ENCODE assay signal across 14 mouse cellular contexts in the genomic region with DNA sequence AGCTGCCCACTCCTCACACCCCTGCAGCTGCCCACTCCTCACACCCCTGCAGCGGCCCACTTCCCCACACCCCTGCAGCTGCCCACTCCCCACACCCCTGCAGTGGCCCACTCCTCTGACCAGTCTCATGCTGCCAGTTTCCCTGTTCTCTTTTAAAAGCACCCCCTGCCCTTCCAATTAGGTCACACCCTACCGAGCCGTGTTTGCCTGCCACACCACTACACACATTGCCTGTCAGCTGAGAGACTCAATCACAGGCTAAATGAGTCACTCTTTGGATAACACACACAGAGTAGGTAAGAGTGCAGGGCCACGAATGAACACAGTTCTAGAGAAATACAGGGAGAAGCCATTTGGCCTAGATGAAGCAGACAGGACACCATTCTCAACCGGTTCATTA.
A peak's percentile ranks its signal among the peaks of the same experiment; 100 is the strongest.
DNase-seq lines count a peak whose midpoint lies in the region; ATAC-seq and TF ChIP-seq lines count a peak whose summit lies in the region.
"Had no signal": no experiment of that assay in that cellular context is flagged by ENCODE, and none has a peak within 500 bp of the region (broad histone marks: within the 10 kb centered on the region; RNA-seq: fewer than 3 reads in every experiment).

No protein-coding gene starts in this region.

- WGBS in hindbrain, embryonic 14.5 days, result 59% methylated on average over 5 of the region's 5 CpGs
- 56% methylated on average over 5 of the region's 5 CpGs for WGBS in hindbrain, postnatal 0 days
- WGBS in forebrain, embryonic 13.5 days, result 48% methylated on average over 5 of the region's 5 CpGs
- WGBS in intestine, postnatal 0 days, result 46% methylated on average over 5 of the region's 5 CpGs
- 60% methylated on average over 5 of the region's 5 CpGs for WGBS in kidney, embryonic 16.5 days

- no peak overlapping the region for H3K4me3 ChIP-seq in hindbrain, embryonic 14.5 days (replicated peaks; ENCODE audit: low read length)
- no peak overlapping the region for H3K4me3 ChIP-seq in hindbrain, postnatal 0 days (ENCODE audit: low read length)
- H3K4me3 ChIP-seq in forebrain, embryonic 13.5 days, result no peak overlapping the region
- H3K4me3 ChIP-seq in intestine, postnatal 0 days (ENCODE audit: low read depth, low read length), result no peak overlapping the region
- no peak overlapping the region for H3K4me3 ChIP-seq in kidney, embryonic 16.5 days (ENCODE audit: low read length)
- H3K4me3 ChIP-seq: embryonic facial prominence, embryonic 15.5 days; gastrocnemius, adult 2 months; liver, embryonic 12.5 days; neural tube, embryonic 12.5 days had no signal

- H3K9me3 ChIP-seq in hindbrain, embryonic 14.5 days (ENCODE audit: control insufficient read depth, low read length), result no peaks in the 10 kb centered on the region
- H3K9me3 ChIP-seq in hindbrain, postnatal 0 days (ENCODE audit: low read length), result no peaks in the 10 kb centered on the region
- H3K9me3 ChIP-seq in forebrain, embryonic 13.5 days (replicated peaks), result no peaks in the 10 kb centered on the region
- no peaks in the 10 kb centered on the region for H3K9me3 ChIP-seq in intestine, postnatal 0 days (ENCODE audit: control insufficient read depth)
- H3K9me3 ChIP-seq in kidney, embryonic 16.5 days (ENCODE audit: low read length), result no peaks in the 10 kb centered on the region
- H3K9me3 ChIP-seq: embryonic facial prominence, embryonic 15.5 days; liver, embryonic 12.5 days; neural tube, embryonic 12.5 days had no signal

- no peaks in the 10 kb centered on the region for H3K27me3 ChIP-seq in hindbrain, embryonic 14.5 days (ENCODE audit: control insufficient read depth, insufficient read depth, low read length)
- no peaks in the 10 kb centered on the region for H3K27me3 ChIP-seq in hindbrain, postnatal 0 days (ENCODE audit: insufficient read depth, low read length)
- no peaks in the 10 kb centered on the region for H3K27me3 ChIP-seq in forebrain, embryonic 13.5 days
- H3K27me3 ChIP-seq in intestine, postnatal 0 days (replicated peaks; ENCODE audit: control insufficient read depth, insufficient read depth, low read length), result no peaks in the 10 kb centered on the region
- H3K27me3 ChIP-seq in kidney, embryonic 16.5 days (ENCODE audit: insufficient read depth, low read length), result no peaks in the 10 kb centered on the region
- H3K27me3 ChIP-seq: embryonic facial prominence, embryonic 15.5 days; liver, embryonic 12.5 days; neural tube, embryonic 12.5 days had no signal

- no peak for DNase-seq in hindbrain, embryonic 14.5 days (ENCODE audit: low spot score)
- DNase-seq in hindbrain, postnatal 0 days (ENCODE audit: low spot score), result no peak
- DNase-seq in NIH3T3 (ENCODE audit: low read depth), result peak; percentile 17
- no peak for DNase-seq in frontal cortex, postnatal 36 days (ENCODE audit: low spot score in 2 of 2)
- DNase-seq: cerebellum, adult 11-12 months; gastrocnemius, adult 2 months; kidney, adult 2 months; right cerebral cortex, postnatal 14 days had no signal

- no peak overlapping the region for H3K4me2 ChIP-seq in hindbrain, embryonic 14.5 days (replicated peaks)
- no peak overlapping the region for H3K4me2 ChIP-seq in hindbrain, postnatal 0 days (ENCODE audit: low read depth, low read length)
- H3K4me2 ChIP-seq in forebrain, embryonic 13.5 days, result no peak overlapping the region
- no peak overlapping the region for H3K4me2 ChIP-seq in intestine, postnatal 0 days (replicated peaks; ENCODE audit: low read depth)
- H3K4me2 ChIP-seq in kidney, embryonic 16.5 days (replicated peaks; ENCODE audit: low read depth, low read length), result no peak overlapping the region
- H3K4me2 ChIP-seq: embryonic facial prominence, embryonic 15.5 days; liver, embryonic 12.5 days; neural tube, embryonic 12.5 days had no signal

- H3K27ac ChIP-seq in hindbrain, embryonic 14.5 days, result no peak overlapping the region
- H3K27ac ChIP-seq in hindbrain, postnatal 0 days, result no peak overlapping the region
- no peak overlapping the region for H3K27ac ChIP-seq in forebrain, embryonic 13.5 days
- H3K27ac ChIP-seq in intestine, postnatal 0 days (ENCODE audit: low read depth, low read length), result no peak overlapping the region
- H3K27ac ChIP-seq in kidney, embryonic 16.5 days (ENCODE audit: low read length), result no peak overlapping the region
- H3K27ac ChIP-seq: gastrocnemius, adult 2 months; liver, embryonic 12.5 days; neural tube, embryonic 12.5 days had no signal

- 0 out of 2 replicates have a peak, but pooled peaks have one; percentile 19 for ATAC-seq in hindbrain, embryonic 14.5 days (ENCODE audit: low FRiP score)
- no peak for ATAC-seq in hindbrain, postnatal 0 days
- ATAC-seq in forebrain, embryonic 13.5 days, result peak; percentile 28; the same call in 1 of the 2 replicates
- peak; percentile 86 for ATAC-seq in intestine, postnatal 0 days
- ATAC-seq in kidney, embryonic 16.5 days (ENCODE audit: low FRiP score, low TSS enrichment), result no peak
- ATAC-seq: liver, embryonic 12.5 days had no signal

- peaks cover 36% of the 10 kb centered on the region for H3K4me1 ChIP-seq in hindbrain, embryonic 14.5 days (replicated peaks; ENCODE audit: control insufficient read depth, insufficient read depth, low read length)
- H3K4me1 ChIP-seq in hindbrain, postnatal 0 days (ENCODE audit: insufficient read depth, low read length), result peaks cover 30% of the 10 kb centered on the region
- H3K4me1 ChIP-seq in forebrain, embryonic 13.5 days, result peaks cover 57% of the 10 kb centered on the region
- 0 out of 2 replicates have a peak, but pooled peaks cover 4% of the 10 kb centered on the region for H3K4me1 ChIP-seq in intestine, postnatal 0 days (replicated peaks; ENCODE audit: control insufficient read depth, insufficient read depth, low read length)
- H3K4me1 ChIP-seq in kidney, embryonic 16.5 days (ENCODE audit: insufficient read depth, low read length), result peaks cover 28% of the 10 kb centered on the region

- no peaks in the 10 kb centered on the region for H3K36me3 ChIP-seq in hindbrain, embryonic 14.5 days (replicated peaks; ENCODE audit: control insufficient read depth, insufficient read depth)
- H3K36me3 ChIP-seq in hindbrain, postnatal 0 days (ENCODE audit: insufficient read depth, low read length), result no peaks in the 10 kb centered on the region
- H3K36me3 ChIP-seq in forebrain, embryonic 13.5 days (ENCODE audit: poor library complexity, severe bottlenecking), result no peaks in the 10 kb centered on the region
- H3K36me3 ChIP-seq in intestine, postnatal 0 days (ENCODE audit: control insufficient read depth, insufficient read depth), result no peaks in the 10 kb centered on the region
- no peaks in the 10 kb centered on the region for H3K36me3 ChIP-seq in kidney, embryonic 16.5 days (ENCODE audit: insufficient read depth, low read length)
- H3K36me3 ChIP-seq: embryonic facial prominence, embryonic 15.5 days; liver, embryonic 12.5 days; neural tube, embryonic 12.5 days had no signal

- no peak overlapping the region for H3K9ac ChIP-seq in hindbrain, embryonic 14.5 days
- no peak overlapping the region for H3K9ac ChIP-seq in hindbrain, postnatal 0 days (replicated peaks; ENCODE audit: low read length)
- H3K9ac ChIP-seq in forebrain, embryonic 13.5 days, result no peak overlapping the region
- no peak overlapping the region for H3K9ac ChIP-seq in intestine, postnatal 0 days (ENCODE audit: low read depth, low read length)
- no peak overlapping the region for H3K9ac ChIP-seq in kidney, embryonic 16.5 days (replicated peaks; ENCODE audit: low read length)
- H3K9ac ChIP-seq: embryonic facial prominence, embryonic 15.5 days; liver, embryonic 12.5 days; neural tube, embryonic 12.5 days had no signal

- no peak for TF ChIP-seq CTCF in hindbrain, postnatal 0 days (IDR thresholded peaks at IDR 0.05; ENCODE audit: low read depth)
- no peak for TF ChIP-seq CTCF in intestine, postnatal 0 days (IDR thresholded peaks at IDR 0.05; ENCODE audit: low read depth)

Comparison
In these comparisons a context has a peak if more than half of its experiments do, and no peak if none do; other contexts are left out.
1. ATAC-seq: peak in hindbrain, embryonic 14.5 days (single experiment), forebrain, embryonic 13.5 days (single experiment) and intestine, postnatal 0 days (single experiment); none in hindbrain, postnatal 0 days (single experiment) and kidney, embryonic 16.5 days (single experiment).